Mouse (Mus musculus): Measurements from ENCODE around the gene Keap1. TPM values are rescaled to one million over a fixed set of nuclear protein-coding genes. Genes with fewer than 3 reads are reported as not detected.
A peak's percentile ranks its signal among the peaks of the same experiment; 100 is the strongest.

Keap1 gene
- 23.2 and 27.1 TPM in 2 replicates for polyA plus RNA-seq (2014; fragmentation: Nextera tagmentation; extraction: Ambion mirVana)

- Histone ChIP-seq H3K4me1 (ENCODE audit: control insufficient read depth, insufficient read depth, low read length) (peaks cover 7% of the 10 kb centered on the region; the same call in 1 of the 2 replicates), H3K36me3 (replicated peaks; ENCODE audit: control insufficient read depth, insufficient read depth, low read depth, low read length) (peaks cover 2% of the 10 kb centered on the region; the same call in 1 of the 2 replicates), H3K9ac (replicated peaks; ENCODE audit: low read length) (peak within 1 kb of the TSS; percentile 98), H3K27ac (replicated peaks; ENCODE audit: low read depth, low read length) (peak within 1 kb of the TSS; percentile 81), H3K4me2 (ENCODE audit: low read depth, low read length) (peak within 1 kb of the TSS; percentile 70), H3K9me3 (replicated peaks; ENCODE audit: control insufficient read depth, low read length) (no peaks in the 10 kb centered on the region; the same call in 1 of the 2 replicates), H3K4me3 (ENCODE audit: low read depth, low read length) (peak within 1 kb of the TSS; percentile 94), H3K27me3 (ENCODE audit: control insufficient read depth, insufficient read depth, low read length) (peaks cover 15% of the 10 kb centered on the region)
- WGBS: under 1% methylated on average over 63 of the region's 90 CpGs
- DNase-seq (ENCODE audit: low spot score) (peak; percentile 89), ATAC-seq (replicated peaks; ENCODE audit: insufficient number of reproducible peaks, low FRiP score, low TSS enrichment, low read depth) (peak; percentile 81)
Measured at GRCm38 (mm10) chr9:21238733-21239464, at the start of gene Keap1. Gene Keap1 (minus strand): TSS chr9:21239361.

DNA sequence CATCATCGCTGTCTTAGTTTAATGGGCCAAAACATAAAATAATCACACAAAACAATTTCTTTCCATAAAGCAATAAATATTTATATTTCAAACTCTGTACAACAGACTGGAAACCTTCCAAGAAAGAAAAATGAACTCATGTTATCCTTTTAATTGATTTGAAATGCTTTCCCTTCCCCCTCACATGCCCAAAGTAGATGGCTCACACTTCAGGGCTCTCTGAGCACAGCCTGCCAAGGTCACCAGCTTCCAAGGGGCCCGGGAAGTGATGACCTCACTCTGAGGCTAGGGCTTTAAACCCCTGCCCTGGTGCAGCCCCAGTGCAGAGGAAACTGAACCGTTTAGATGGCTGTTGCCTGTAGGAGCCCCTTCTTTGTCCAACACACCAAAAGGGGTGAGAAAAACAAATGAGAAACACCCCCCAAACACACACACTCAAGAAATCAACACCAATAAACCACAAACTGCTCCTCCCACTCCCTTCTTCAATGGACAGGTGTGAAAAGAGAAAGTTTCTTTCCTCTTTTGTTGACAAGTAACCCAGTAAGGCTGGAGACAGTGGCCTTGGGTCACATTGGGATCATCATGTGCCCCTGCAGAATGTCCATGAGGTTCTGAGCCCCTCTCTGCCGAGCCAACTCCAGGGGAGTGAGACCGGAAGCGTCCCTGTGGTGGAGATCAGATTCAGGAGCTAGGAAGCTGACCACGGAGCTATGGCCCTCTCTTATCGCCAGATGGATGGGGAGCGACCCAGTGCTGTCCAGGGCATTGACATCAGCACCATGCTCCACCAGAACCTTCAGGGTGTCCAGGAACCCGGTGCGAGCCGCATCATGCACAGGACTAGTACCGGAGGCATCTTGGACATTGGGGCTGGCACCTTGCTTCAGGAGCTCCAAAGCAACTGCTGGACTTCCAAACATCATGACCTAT, 49.5 kb upstream of the Keap1 start:
- H3K4me2 ChIP-seq (ENCODE audit: low read depth, low read length): peak overlapping the region; percentile 53
- no peak for DNase-seq (ENCODE audit: low spot score)
- H3K9ac ChIP-seq (replicated peaks; ENCODE audit: low read length): peak overlapping the region; percentile 34
- peak overlapping the region; percentile 52 for H3K27ac ChIP-seq (replicated peaks; ENCODE audit: low read depth, low read length)
- H3K9me3 ChIP-seq (replicated peaks; ENCODE audit: control insufficient read depth, low read length): no peaks in the 10 kb centered on the region
- no peaks in the 10 kb centered on the region for H3K27me3 ChIP-seq (ENCODE audit: control insufficient read depth, insufficient read depth, low read length)
- peaks cover 4% of the 10 kb centered on the region; the same call in 1 of the 2 replicates for H3K4me1 ChIP-seq (ENCODE audit: control insufficient read depth, insufficient read depth, low read length)
- ATAC-seq (replicated peaks; ENCODE audit: insufficient number of reproducible peaks, low FRiP score, low TSS enrichment, low read depth): no peak
- WGBS: 84% methylated on average over 13 of the region's 13 CpGs
- H3K36me3 ChIP-seq (replicated peaks; ENCODE audit: control insufficient read depth, insufficient read depth, low read depth, low read length): no peaks in the 10 kb centered on the region; the same call in 1 of the 2 replicates
- H3K4me3 ChIP-seq (ENCODE audit: low read depth, low read length): peak overlapping the region; percentile 52

DNA sequence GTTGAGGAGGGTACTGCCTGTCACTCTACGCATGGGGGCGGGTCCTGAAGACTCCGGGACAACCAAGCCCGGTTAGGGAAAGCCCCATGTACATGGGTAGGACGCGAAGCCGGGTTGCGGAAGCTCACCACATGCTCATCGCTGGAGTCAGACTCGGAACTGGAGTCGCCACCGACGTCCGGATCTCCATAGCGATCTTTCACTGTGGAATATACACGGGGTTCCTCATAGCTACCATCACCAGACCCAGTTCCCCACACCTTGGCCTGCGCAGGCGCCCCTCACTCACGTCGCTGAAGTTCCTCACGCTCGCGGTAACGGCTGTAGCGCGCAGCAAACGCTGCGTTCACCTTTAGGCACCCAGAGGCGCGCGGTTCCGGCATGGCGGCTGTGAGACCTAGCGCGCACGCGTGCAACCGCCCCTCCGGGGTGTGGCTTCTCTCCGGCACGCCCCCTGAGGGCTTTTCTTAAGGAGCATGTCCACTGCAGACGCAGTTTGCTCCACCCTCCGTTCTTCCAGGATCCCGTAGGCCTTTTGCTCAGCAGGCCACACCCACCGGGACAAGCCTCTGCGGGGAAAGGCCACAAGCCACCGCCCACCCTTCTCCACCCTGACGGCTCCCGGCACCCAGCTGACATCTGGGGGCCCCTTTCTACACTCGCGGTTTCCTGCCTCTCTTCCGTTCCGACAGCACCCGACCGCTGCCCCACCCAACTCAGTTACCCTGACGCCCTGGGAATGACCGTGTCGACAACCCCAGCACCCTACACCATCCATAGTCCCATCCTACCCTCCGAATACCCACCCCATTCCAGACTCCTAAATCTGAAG, 48.6 kb upstream of the Keap1 start, which contains the start of gene Kri1:
Gene Kri1, minus strand, starts transcription at position 399 of the 832 bp plus-strand sequence.
- no peaks in the 10 kb centered on the region for H3K27me3 ChIP-seq (ENCODE audit: control insufficient read depth, insufficient read depth, low read length)
- peak within 1 kb of the TSS; percentile 52 for H3K4me3 ChIP-seq (ENCODE audit: low read depth, low read length)
- DNase-seq (ENCODE audit: low spot score) (peak; percentile 99), ATAC-seq (replicated peaks; ENCODE audit: insufficient number of reproducible peaks, low FRiP score, low TSS enrichment, low read depth) (peak; percentile 21)
- no peaks in the 10 kb centered on the region for H3K9me3 ChIP-seq (replicated peaks; ENCODE audit: control insufficient read depth, low read length)
- WGBS: 1% methylated on average over 59 of the region's 59 CpGs
- peak within 1 kb of the TSS; percentile 52 for H3K27ac ChIP-seq (replicated peaks; ENCODE audit: low read depth, low read length)
- H3K4me2 ChIP-seq (ENCODE audit: low read depth, low read length): peak within 1 kb of the TSS; percentile 71
- H3K4me1 ChIP-seq (ENCODE audit: control insufficient read depth, insufficient read depth, low read length): peaks cover 4% of the 10 kb centered on the region; the same call in 1 of the 2 replicates
- peak within 1 kb of the TSS; percentile 56 for H3K9ac ChIP-seq (replicated peaks; ENCODE audit: low read length)
- no peaks in the 10 kb centered on the region; the same call in 1 of the 2 replicates for H3K36me3 ChIP-seq (replicated peaks; ENCODE audit: control insufficient read depth, insufficient read depth, low read depth, low read length)

DNA sequence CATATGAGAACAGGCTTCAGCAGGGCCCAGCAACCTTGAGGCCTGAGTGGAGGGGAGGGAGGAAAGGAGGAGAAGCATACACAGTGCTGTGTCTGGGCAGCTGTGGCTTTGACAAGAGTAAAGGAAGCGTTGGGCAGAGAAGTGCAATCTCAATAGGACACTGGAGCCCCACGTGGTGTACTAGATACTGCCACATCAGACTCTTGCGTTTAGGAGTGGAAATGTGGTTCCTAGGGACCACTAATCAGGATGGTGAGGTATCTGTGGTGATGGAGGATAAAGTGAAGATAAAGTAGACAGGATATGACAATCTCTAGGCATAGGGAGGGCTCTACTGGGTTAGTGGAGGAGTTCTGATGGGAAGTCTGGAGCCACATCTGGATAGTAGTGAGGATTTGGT, 47.6 kb upstream of the Keap1 start:
- H3K27me3 ChIP-seq (ENCODE audit: control insufficient read depth, insufficient read depth, low read length): no peaks in the 10 kb centered on the region
- no peaks in the 10 kb centered on the region for H3K9me3 ChIP-seq (replicated peaks; ENCODE audit: control insufficient read depth, low read length)
- ATAC-seq (replicated peaks; ENCODE audit: insufficient number of reproducible peaks, low FRiP score, low TSS enrichment, low read depth): no peak
- no peak overlapping the region for H3K27ac ChIP-seq (replicated peaks; ENCODE audit: low read depth, low read length)
- no peak for DNase-seq (ENCODE audit: low spot score)
- H3K4me2 ChIP-seq (ENCODE audit: low read depth, low read length): peak overlapping the region; percentile 71
- no peak overlapping the region; the same call in 1 of the 2 replicates for H3K9ac ChIP-seq (replicated peaks; ENCODE audit: low read length)
- peak overlapping the region; percentile 52 for H3K4me3 ChIP-seq (ENCODE audit: low read depth, low read length)
- H3K4me1 ChIP-seq (ENCODE audit: control insufficient read depth, insufficient read depth, low read length): peaks cover 4% of the 10 kb centered on the region; the same call in 1 of the 2 replicates
- 69% methylated on average over 3 of the region's 3 CpGs for WGBS
- H3K36me3 ChIP-seq (replicated peaks; ENCODE audit: control insufficient read depth, insufficient read depth, low read depth, low read length): peaks cover 3% of the 10 kb centered on the region; the same call in 1 of the 2 replicates

GRCm38 (mm10) chr9:21283994-21284393, 44.8 kb upstream of the Keap1 start:
- 82% methylated on average over 3 of the region's 3 CpGs for WGBS
- Histone ChIP-seq H3K27ac (replicated peaks; ENCODE audit: low read depth, low read length) (no peak overlapping the region), H3K4me2 (ENCODE audit: low read depth, low read length) (no peak overlapping the region), H3K36me3 (replicated peaks; ENCODE audit: control insufficient read depth, insufficient read depth, low read depth, low read length) (peaks cover 10% of the 10 kb centered on the region), H3K9ac (replicated peaks; ENCODE audit: low read length) (no peak overlapping the region), H3K9me3 (replicated peaks; ENCODE audit: control insufficient read depth, low read length) (no peaks in the 10 kb centered on the region), H3K4me1 (ENCODE audit: control insufficient read depth, insufficient read depth, low read length) (peaks cover 4% of the 10 kb centered on the region; the same call in 1 of the 2 replicates), H3K4me3 (ENCODE audit: low read depth, low read length) (no peak overlapping the region), H3K27me3 (ENCODE audit: control insufficient read depth, insufficient read depth, low read length) (no peaks in the 10 kb centered on the region)
- ATAC-seq (replicated peaks; ENCODE audit: insufficient number of reproducible peaks, low FRiP score, low TSS enrichment, low read depth): no peak
- DNase-seq (ENCODE audit: low spot score): no peak

DNA sequence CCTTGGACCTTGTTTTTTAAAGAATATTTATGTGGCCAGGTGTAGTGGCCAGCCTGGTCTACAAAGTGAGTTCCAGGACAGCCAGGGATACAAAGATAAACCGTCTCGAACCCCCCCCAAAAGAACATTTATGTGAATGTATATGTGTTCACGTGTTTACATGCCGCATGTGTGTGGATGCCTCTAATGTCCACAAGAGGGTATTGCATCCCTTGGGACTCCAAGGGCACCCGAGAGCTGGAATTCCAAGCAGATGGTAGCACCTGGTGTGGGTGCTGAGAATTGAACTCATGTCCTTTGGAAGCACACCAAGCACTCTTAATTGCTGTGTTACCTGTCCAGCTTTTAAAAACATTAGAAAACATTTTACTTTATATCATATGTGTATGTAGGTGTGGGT, 44.4 kb upstream of the Keap1 start:
- H3K9me3 ChIP-seq (replicated peaks; ENCODE audit: control insufficient read depth, low read length): no peaks in the 10 kb centered on the region
- 93% methylated on average over 5 of the region's 5 CpGs for WGBS
- ATAC-seq (replicated peaks; ENCODE audit: insufficient number of reproducible peaks, low FRiP score, low TSS enrichment, low read depth): no peak
- no peaks in the 10 kb centered on the region for H3K27me3 ChIP-seq (ENCODE audit: control insufficient read depth, insufficient read depth, low read length)
- no peak overlapping the region for H3K4me3 ChIP-seq (ENCODE audit: low read depth, low read length)
- no peak overlapping the region for H3K4me2 ChIP-seq (ENCODE audit: low read depth, low read length)
- peaks cover 10% of the 10 kb centered on the region for H3K36me3 ChIP-seq (replicated peaks; ENCODE audit: control insufficient read depth, insufficient read depth, low read depth, low read length)
- H3K27ac ChIP-seq (replicated peaks; ENCODE audit: low read depth, low read length): no peak overlapping the region
- H3K4me1 ChIP-seq (ENCODE audit: control insufficient read depth, insufficient read depth, low read length): peaks cover 4% of the 10 kb centered on the region; the same call in 1 of the 2 replicates
- no peak for DNase-seq (ENCODE audit: low spot score)
- no peak overlapping the region for H3K9ac ChIP-seq (replicated peaks; ENCODE audit: low read length)

DNA sequence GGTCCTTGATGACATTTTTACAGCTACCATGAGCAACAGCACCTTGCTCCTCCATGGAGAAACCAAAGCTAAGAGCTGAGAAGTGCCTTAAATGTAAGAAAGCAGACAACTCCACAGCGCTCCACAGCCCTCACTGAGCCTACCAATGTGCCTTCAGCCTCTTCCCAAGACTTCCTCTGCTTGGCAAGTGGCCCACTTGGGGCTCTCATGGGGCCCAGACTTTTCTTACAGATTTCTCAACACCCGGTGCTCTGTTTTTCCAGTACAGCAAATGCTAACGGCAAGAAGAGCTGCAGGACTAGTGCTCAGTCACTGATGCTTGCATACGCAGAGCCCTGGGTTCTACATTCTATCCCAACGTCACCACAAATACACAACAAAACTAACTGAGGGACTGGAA, 38.6 kb upstream of the Keap1 start:
- 94% methylated on average over 5 of the region's 5 CpGs for WGBS
- no peaks in the 10 kb centered on the region for H3K27me3 ChIP-seq (ENCODE audit: control insufficient read depth, insufficient read depth, low read length)
- H3K4me1 ChIP-seq (ENCODE audit: control insufficient read depth, insufficient read depth, low read length): no peaks in the 10 kb centered on the region
- ATAC-seq (replicated peaks; ENCODE audit: insufficient number of reproducible peaks, low FRiP score, low TSS enrichment, low read depth) (no peak), DNase-seq (ENCODE audit: low spot score) (no peak)
- no peak overlapping the region for H3K4me3 ChIP-seq (ENCODE audit: low read depth, low read length)
- peaks cover 15% of the 10 kb centered on the region for H3K36me3 ChIP-seq (replicated peaks; ENCODE audit: control insufficient read depth, insufficient read depth, low read depth, low read length)
- H3K9me3 ChIP-seq (replicated peaks; ENCODE audit: control insufficient read depth, low read length): no peaks in the 10 kb centered on the region
- no peak overlapping the region for H3K27ac ChIP-seq (replicated peaks; ENCODE audit: low read depth, low read length)
- H3K4me2 ChIP-seq (ENCODE audit: low read depth, low read length): no peak overlapping the region
- H3K9ac ChIP-seq (replicated peaks; ENCODE audit: low read length): no peak overlapping the region
